Mouse (Mus musculus) frontal cortex, postnatal 36 days (tissue): ENCODE results near the gene Smpd2.

Source experiments
- DNase-seq, 2 experiments: peaks; one replicate each; pipeline ENCODE4 v3.0.0; 2022; ENCODE audit warnings: low spot score in 2 of 2

Gene Smpd2

DNA sequence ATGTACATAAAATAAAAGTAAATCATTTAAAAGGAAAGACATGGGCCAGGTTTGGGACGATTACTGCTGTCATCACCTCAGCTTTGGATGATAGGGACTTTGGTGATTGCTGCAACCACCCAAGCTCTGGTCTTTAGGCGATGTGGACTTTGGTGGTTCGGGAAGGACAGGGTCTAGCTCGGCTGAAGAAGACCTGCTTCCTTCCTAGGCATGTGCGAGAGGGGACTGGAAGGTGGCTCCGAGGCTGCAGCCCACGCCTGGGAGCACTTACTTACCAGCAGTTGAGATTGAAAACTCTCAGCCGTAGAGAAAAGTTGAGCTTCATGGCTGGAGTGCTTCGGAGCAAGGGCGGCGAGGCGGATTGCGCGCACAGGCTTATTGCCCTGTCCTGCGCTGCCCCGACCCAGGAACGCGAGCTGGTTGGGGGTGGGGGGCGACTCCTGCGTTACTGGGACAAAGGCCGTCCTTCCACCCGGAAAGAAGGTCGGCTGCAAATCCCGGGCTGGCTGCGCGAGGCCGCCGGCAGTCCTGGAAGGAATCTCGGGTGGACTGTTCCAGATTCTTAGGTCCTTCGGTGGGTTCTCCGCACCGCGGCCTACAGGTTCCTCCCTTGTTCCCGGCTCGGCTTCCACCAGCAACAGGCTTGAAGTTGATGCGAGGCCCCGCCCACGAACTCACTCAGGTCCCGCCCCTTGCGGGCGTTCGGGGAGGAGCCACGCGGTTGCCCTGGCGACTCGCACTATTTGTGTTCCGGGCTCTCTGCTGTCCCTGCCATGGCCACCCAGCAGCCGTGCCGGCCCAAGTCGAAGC, at the start of gene Smpd2, which contains the start of gene Ppil6:
Gene Smpd2, minus strand, starts transcription at position 662 of the 810 bp plus-strand sequence.
Gene Ppil6, plus strand, starts transcription at position 732 of the 810 bp plus-strand sequence.
- DNase-seq, result peak; percentile 90 to 93

- no peak for DNase-seq
These were observed 48.8 kb upstream of the Smpd2 start for GRCm38 (mm10) chr10:41538986-41539385.

- no peak for DNase-seq
These were observed 47.8 kb upstream of the Smpd2 start for GRCm38 (mm10) chr10:41537983-41538330.

- no peak for DNase-seq
These were observed 47.2 kb upstream of the Smpd2 start for GRCm38 (mm10) chr10:41537226-41537982.

DNA sequence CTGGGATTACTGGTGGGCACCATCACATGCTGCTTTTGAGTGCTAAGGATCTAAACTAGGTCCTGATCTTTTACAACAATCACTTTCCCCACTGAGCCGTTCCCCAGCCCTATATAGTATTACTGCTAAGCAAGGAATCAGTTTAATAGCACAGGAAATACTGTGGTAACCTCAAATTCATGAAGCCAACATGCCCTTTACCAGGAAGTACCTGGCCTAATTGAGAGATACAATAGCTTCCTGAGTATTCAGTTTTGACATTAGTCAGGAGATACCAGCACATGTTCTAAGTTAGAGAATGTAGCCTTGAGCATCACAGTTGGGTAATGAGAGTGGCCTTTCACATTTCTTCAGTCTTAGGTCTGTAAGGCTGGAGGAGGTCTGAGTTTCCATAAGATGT, 46.5 kb upstream of the Smpd2 start:
- no peak for DNase-seq

- DNase-seq, result no peak
These were observed 45.8 kb upstream of the Smpd2 start for GRCm38 (mm10) chr10:41535991-41536390.

DNA sequence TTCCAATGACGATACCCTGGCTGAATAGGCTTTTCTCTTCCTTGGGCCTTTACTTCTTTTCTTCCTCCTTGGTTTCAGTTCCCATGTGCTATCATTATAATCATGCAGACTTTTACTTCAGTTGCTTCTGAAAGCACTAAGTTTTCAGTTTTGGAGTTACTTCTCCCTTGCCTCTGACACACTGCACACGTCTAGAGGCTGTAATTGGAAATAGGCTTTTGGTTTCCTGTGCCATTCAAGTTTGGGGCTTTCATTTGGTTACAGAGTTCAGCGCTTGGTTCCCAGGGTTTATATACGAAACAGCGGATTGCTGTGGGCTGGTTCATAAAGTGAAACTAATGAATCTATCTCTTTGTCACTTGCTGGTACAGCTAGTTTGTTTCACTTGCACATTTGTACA, 39.8 kb upstream of the Smpd2 start:
- DNase-seq, result no peak

DNA sequence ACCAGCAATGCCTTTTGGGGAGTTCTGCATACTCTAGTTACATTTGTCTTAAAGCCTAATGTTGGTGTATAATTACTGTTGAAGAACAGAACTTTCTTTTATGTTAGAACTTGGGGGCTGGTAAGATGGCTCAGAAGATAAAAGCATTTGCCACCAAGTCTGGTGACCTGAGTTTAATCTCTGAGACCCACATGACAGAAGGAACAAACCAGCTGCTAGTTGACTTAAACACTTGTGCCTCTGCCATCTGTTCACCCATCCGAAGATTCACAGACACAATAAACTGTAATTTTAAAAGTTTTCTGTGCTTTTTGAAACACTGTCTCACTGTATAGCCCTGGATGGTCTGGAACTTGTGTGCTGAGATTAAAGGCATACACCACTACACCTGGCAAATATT, 35.5 kb upstream of the Smpd2 start:
- no peak for DNase-seq

DNA sequence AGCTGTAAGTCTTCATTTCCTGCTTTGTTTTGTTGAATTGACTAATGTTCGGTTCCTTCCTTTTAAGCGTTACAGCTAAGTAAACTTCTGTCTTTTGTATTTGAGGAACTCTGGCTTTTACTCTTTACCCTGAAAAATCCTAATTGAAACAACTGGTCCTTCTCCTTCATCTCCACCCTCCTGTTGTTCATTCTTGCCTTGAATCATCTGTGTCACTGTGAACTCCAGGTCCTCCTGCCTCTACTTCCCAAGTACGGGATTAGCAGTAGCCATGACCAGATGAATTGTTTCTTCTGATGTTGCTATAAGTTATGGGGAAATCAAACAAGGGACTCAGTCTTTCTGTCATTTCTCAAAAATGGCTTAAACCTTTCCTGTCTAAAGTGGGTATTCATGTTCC, 33.2 kb upstream of the Smpd2 start:
- no peak for DNase-seq

DNA sequence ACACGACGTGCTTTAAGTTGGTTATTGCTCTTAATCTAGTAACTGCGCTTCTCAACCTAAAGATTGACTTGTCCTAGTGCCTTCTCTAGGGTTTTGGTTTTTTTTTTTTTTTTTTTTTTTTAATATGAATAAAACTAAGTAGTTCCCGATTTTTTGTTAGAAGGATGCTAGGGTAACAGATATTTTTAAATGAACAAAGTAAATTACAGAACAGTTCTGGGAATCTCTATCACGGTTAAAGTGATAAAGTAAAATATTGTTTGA, 30.2 kb upstream of the Smpd2 start:
- no peak for DNase-seq

DNA sequence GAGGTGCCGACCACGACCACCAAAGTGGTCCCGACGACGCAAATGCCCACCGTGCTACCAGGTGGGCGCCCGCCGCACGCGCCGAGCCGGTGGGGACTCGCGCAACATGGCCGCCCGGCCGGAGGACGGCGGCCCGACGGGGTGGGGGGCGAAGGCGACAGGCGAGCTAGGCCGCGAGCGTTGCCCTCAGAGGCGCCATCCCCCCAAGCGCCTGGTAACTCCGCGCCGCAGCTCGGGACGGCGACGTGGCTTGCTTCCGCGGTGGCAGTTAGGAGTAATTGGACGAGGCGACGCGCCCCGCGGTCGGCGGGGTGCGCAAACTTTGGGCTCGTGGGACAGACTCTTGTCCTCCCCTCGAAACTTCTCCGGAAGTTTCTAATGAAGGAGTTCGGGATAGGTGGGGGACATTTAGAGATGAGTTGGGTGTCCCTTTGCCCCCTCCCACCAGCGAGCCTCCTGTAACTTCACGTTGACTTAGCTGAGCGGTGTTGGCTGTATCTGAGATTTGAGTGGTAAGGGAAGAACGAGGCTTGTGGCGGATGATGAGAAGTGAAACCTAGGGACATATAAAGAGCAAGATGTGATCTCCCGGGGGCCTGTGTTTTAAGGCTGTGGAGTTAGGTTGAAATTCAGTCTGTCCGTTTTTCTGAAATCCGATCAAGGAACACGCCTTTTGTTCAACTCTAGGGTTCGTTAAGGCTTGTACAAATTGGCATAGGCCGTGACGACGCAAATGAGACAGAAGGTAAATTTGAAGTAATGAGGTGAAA, 29.7 kb upstream of the Smpd2 start:
- peak; percentile 30 to 41 for DNase-seq

- DNase-seq, result peak; percentile 89 to 93
These were observed 28.9 kb upstream of the Smpd2 start, which contains the start of gene Cd164 for GRCm38 (mm10) chr10:41518981-41519618. Gene Cd164, plus strand, starts transcription at chr10:41519414.

GRCm38 (mm10) chr10:41518508-41518980, 28.4 kb upstream of the Smpd2 start:
- peak in 1 of 2 experiments; percentile 69 for DNase-seq

- DNase-seq, result no peak
These were observed 24.8 kb upstream of the Smpd2 start for GRCm38 (mm10) chr10:41514921-41515320.

DNA sequence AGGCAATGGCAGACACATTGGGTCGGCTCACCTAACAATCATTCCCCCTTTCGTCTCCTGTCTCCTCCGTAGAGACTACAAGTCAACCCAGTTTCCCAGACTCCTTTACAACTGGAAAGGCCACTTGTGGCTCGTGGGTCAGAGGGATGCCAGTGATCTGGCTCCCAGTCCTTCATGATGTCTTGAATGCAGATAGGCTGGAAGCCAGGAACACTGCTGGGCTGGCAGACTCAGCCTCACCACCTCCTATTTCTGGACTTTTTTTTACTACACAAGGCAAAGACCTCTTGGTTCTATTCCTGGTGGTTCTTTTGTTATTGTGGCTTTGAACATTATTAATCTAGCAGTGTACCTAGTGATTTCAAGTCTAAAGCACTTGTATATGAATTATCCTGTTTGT, 24.1 kb upstream of the Smpd2 start:
- DNase-seq, result no peak

- no peak for DNase-seq
These were observed 19.0 kb upstream of the Smpd2 start for GRCm38 (mm10) chr10:41509160-41509559.

- peak in 1 of 2 experiments; percentile 74 for DNase-seq
These were observed 15.3 kb upstream of the Smpd2 start for GRCm38 (mm10) chr10:41505446-41505845.

DNA sequence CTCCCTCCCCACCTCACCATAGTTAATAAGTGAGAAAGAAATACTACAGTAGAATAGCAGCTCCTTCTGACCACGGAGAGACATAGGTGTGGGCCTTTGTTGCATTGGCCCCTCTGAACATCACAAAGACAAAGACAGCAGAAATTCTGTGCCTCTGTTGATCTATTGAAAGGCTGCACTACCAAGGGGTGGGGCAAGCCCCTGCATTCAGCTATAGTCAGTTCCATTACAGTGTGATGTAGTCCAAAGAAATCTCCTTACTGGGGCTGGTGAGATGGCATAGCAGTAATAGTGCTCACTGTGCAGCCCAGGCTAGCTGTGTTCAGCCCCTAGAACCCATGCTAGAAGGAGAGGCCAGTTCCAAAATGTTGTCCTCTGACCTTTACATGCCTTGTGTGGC, 14.8 kb upstream of the Smpd2 start:
- DNase-seq, result no peak

- peak in 1 of 2 experiments; percentile 40 for DNase-seq
These were observed 10.8 kb upstream of the Smpd2 start for GRCm38 (mm10) chr10:41500941-41501340.

- DNase-seq, result no peak
These were observed 942 bp upstream of the Smpd2 start for GRCm38 (mm10) chr10:41491111-41491510.

GRCm38 (mm10) chr10:41490518-41490873, 327 bp upstream of the Smpd2 start:
- DNase-seq, result no peak

- no peak for DNase-seq
These were observed 875 bp downstream of the Smpd2 start for GRCm38 (mm10) chr10:41489294-41489693.
